Comparison of ENCODE assay signal across 26 mouse cellular contexts in genomic region chr1:133355469-133355868, GRCm38 (mm10). TPM values are rescaled to one million over a fixed set of nuclear protein-coding genes. Genes with fewer than 3 reads are reported as not detected.
A peak's percentile ranks its signal among the peaks of the same experiment; 100 is the strongest.
DNase-seq lines count a peak whose midpoint lies in the region; ATAC-seq and TF ChIP-seq lines count a peak whose summit lies in the region.
"Had no signal": no experiment of that assay in that cellular context is flagged by ENCODE, and none has a peak within 500 bp of the region (broad histone marks: within the 10 kb centered on the region; RNA-seq: fewer than 3 reads in every experiment).

No protein-coding gene starts in this region.

- H3K36me3 ChIP-seq in forebrain, embryonic 11.5 days (ENCODE audit: control insufficient read depth, insufficient read depth, low read length) = no peaks in the 10 kb centered on the region
- H3K36me3 ChIP-seq in forebrain, embryonic 14.5 days (ENCODE audit: control insufficient read depth, insufficient read depth, low read length) = no peaks in the 10 kb centered on the region
- no peaks in the 10 kb centered on the region for H3K36me3 ChIP-seq in hindbrain, embryonic 12.5 days
- no peaks in the 10 kb centered on the region for H3K36me3 ChIP-seq in hindbrain, embryonic 16.5 days (ENCODE audit: control insufficient read depth, insufficient read depth, low read length)
- no peaks in the 10 kb centered on the region for H3K36me3 ChIP-seq in lung, postnatal 0 days (ENCODE audit: insufficient read depth, low read length)
- H3K36me3 ChIP-seq: embryonic facial prominence, embryonic 12.5 days; embryonic facial prominence, embryonic 15.5 days; forebrain, embryonic 12.5 days; G1E; hindbrain, embryonic 13.5 days had no signal

- 56% methylated on average over 5 of the region's 5 CpGs for WGBS in forebrain, embryonic 11.5 days
- 58% methylated on average over 5 of the region's 5 CpGs for WGBS in forebrain, embryonic 14.5 days
- 51% methylated on average over 5 of the region's 5 CpGs for WGBS in hindbrain, embryonic 12.5 days
- 52% methylated on average over 5 of the region's 5 CpGs for WGBS in hindbrain, embryonic 16.5 days
- WGBS in lung, postnatal 0 days = 39% methylated on average over 5 of the region's 5 CpGs

- TF ChIP-seq EP300 in lung, postnatal 0 days (IDR thresholded peaks at IDR 0.05) = no peak

- no peaks in the 10 kb centered on the region for H3K27me3 ChIP-seq in forebrain, embryonic 11.5 days (ENCODE audit: control insufficient read depth, insufficient read depth, low read length)
- H3K27me3 ChIP-seq in forebrain, embryonic 14.5 days (replicated peaks; ENCODE audit: control insufficient read depth, insufficient read depth, low read length) = no peaks in the 10 kb centered on the region
- peaks cover 26% of the 10 kb centered on the region for H3K27me3 ChIP-seq in hindbrain, embryonic 12.5 days
- H3K27me3 ChIP-seq in hindbrain, embryonic 16.5 days (replicated peaks; ENCODE audit: control insufficient read depth, insufficient read depth, low read length) = 0 out of 2 replicates have a peak, but pooled peaks cover 2% of the 10 kb centered on the region
- 0 out of 2 replicates have a peak, but pooled peaks cover 3% of the 10 kb centered on the region for H3K27me3 ChIP-seq in lung, postnatal 0 days (replicated peaks; ENCODE audit: insufficient read depth, low read length)
- H3K27me3 ChIP-seq: embryonic facial prominence, embryonic 12.5 days; embryonic facial prominence, embryonic 15.5 days had no signal

- no peak overlapping the region for H3K27ac ChIP-seq in forebrain, embryonic 11.5 days (ENCODE audit: low read depth, low read length)
- no peak overlapping the region for H3K27ac ChIP-seq in forebrain, embryonic 14.5 days (ENCODE audit: low read depth, low read length)
- H3K27ac ChIP-seq in hindbrain, embryonic 12.5 days = no peak overlapping the region
- no peak overlapping the region for H3K27ac ChIP-seq in hindbrain, embryonic 16.5 days (ENCODE audit: low read depth, low read length)
- no peak overlapping the region for H3K27ac ChIP-seq in lung, postnatal 0 days (ENCODE audit: low read length)
- H3K27ac ChIP-seq: embryonic facial prominence, embryonic 12.5 days; embryonic facial prominence, embryonic 15.5 days; forebrain, embryonic 12.5 days; hindbrain, embryonic 13.5 days; hindbrain, postnatal 0 days had no signal

- TF ChIP-seq CTCF in lung, postnatal 0 days (IDR thresholded peaks at IDR 0.05) = no peak

- H3K4me3 ChIP-seq in forebrain, embryonic 11.5 days (ENCODE audit: low read depth, low read length) = no peak overlapping the region
- H3K4me3 ChIP-seq in forebrain, embryonic 14.5 days (ENCODE audit: low read depth, low read length) = no peak overlapping the region
- no peak overlapping the region for H3K4me3 ChIP-seq in hindbrain, embryonic 12.5 days
- H3K4me3 ChIP-seq in hindbrain, embryonic 16.5 days (ENCODE audit: low read length) = no peak overlapping the region
- no peak overlapping the region for H3K4me3 ChIP-seq in lung, postnatal 0 days (ENCODE audit: low read depth, low read length)
- H3K4me3 ChIP-seq: embryonic facial prominence, embryonic 12.5 days; embryonic facial prominence, embryonic 15.5 days; forebrain, embryonic 12.5 days; hindbrain, embryonic 13.5 days had no signal

- no peak overlapping the region for H3K9ac ChIP-seq in forebrain, embryonic 11.5 days (ENCODE audit: low read length)
- no peak overlapping the region for H3K9ac ChIP-seq in forebrain, embryonic 14.5 days (ENCODE audit: low read length)
- 0 out of 2 replicates have a peak overlapping the region, but pooled peaks have one; percentile 9 for H3K9ac ChIP-seq in hindbrain, embryonic 12.5 days
- no peak overlapping the region for H3K9ac ChIP-seq in hindbrain, embryonic 16.5 days (ENCODE audit: low read depth, low read length)
- H3K9ac ChIP-seq in lung, postnatal 0 days (replicated peaks; ENCODE audit: low read depth) = no peak overlapping the region
- H3K9ac ChIP-seq: embryonic facial prominence, embryonic 12.5 days; embryonic facial prominence, embryonic 15.5 days; forebrain, embryonic 12.5 days; hindbrain, embryonic 13.5 days had no signal

- peak; percentile 33 for DNase-seq in forebrain, embryonic 11.5 days (ENCODE audit: low spot score)
- DNase-seq in forebrain, embryonic 14.5 days (ENCODE audit: low spot score) = no peak
- peak; percentile 77 for DNase-seq in lung, postnatal 0 days (ENCODE audit: low spot score)
- DNase-seq in lung, postnatal 25 days (ENCODE audit: low spot score) = no peak
- DNase-seq in urinary bladder, postnatal 36 days (ENCODE audit: low spot score in 2 of 2) = no peak
- DNase-seq: adrenal gland, postnatal 10 days; adrenal gland, postnatal 36 days; cerebellum, adult 18-20 months; cerebellum, adult 9-10 months; cerebellum, postnatal 25 days; gastrocnemius, postnatal 10 days; gastrocnemius, postnatal 36 days; heart, adult 11 months had no signal

- no peak for ATAC-seq in forebrain, embryonic 11.5 days (replicated peaks; ENCODE audit: low FRiP score)
- ATAC-seq in forebrain, embryonic 14.5 days = no peak
- ATAC-seq in hindbrain, embryonic 12.5 days (ENCODE audit: low FRiP score) = no peak
- ATAC-seq in hindbrain, embryonic 16.5 days = no peak
- ATAC-seq in lung, postnatal 0 days = peak; percentile 85
- ATAC-seq: hindbrain, postnatal 0 days; inflammation-experienced regulatory T-cells, adult 6 months; Patski had no signal

- H3K4me2 ChIP-seq in forebrain, embryonic 11.5 days (ENCODE audit: low read depth, low read length, severe bottlenecking) = no peak overlapping the region
- H3K4me2 ChIP-seq in forebrain, embryonic 14.5 days (ENCODE audit: low read length) = no peak overlapping the region
- H3K4me2 ChIP-seq in hindbrain, embryonic 12.5 days (replicated peaks) = no peak overlapping the region
- H3K4me2 ChIP-seq in hindbrain, embryonic 16.5 days (ENCODE audit: low read length) = no peak overlapping the region
- H3K4me2 ChIP-seq in lung, postnatal 0 days (replicated peaks; ENCODE audit: low read depth, low read length) = no peak overlapping the region
- H3K4me2 ChIP-seq: embryonic facial prominence, embryonic 12.5 days; embryonic facial prominence, embryonic 15.5 days; forebrain, embryonic 12.5 days; heart, embryonic 11.5 days; hindbrain, embryonic 13.5 days had no signal

- no peaks in the 10 kb centered on the region for H3K4me1 ChIP-seq in forebrain, embryonic 11.5 days (replicated peaks; ENCODE audit: control insufficient read depth, insufficient read depth, low read length)
- no peaks in the 10 kb centered on the region for H3K4me1 ChIP-seq in forebrain, embryonic 14.5 days (ENCODE audit: control insufficient read depth, insufficient read depth, low read length)
- peaks cover 12% of the 10 kb centered on the region; the same call in 1 of the 2 replicates for H3K4me1 ChIP-seq in hindbrain, embryonic 12.5 days
- peaks cover 2% of the 10 kb centered on the region for H3K4me1 ChIP-seq in hindbrain, embryonic 16.5 days (ENCODE audit: control insufficient read depth, insufficient read depth, low read depth, low read length)
- no peaks in the 10 kb centered on the region for H3K4me1 ChIP-seq in lung, postnatal 0 days (ENCODE audit: insufficient read depth, low read depth, low read length)

- H3K9me3 ChIP-seq in forebrain, embryonic 11.5 days (ENCODE audit: control insufficient read depth, low read length) = no peaks in the 10 kb centered on the region
- H3K9me3 ChIP-seq in forebrain, embryonic 14.5 days (replicated peaks; ENCODE audit: control insufficient read depth, low read length) = no peaks in the 10 kb centered on the region
- H3K9me3 ChIP-seq in hindbrain, embryonic 12.5 days (replicated peaks) = no peaks in the 10 kb centered on the region
- H3K9me3 ChIP-seq in hindbrain, embryonic 16.5 days (ENCODE audit: control insufficient read depth, low read length) = no peaks in the 10 kb centered on the region
- no peaks in the 10 kb centered on the region for H3K9me3 ChIP-seq in lung, postnatal 0 days (ENCODE audit: low read length)
- H3K9me3 ChIP-seq: embryonic facial prominence, embryonic 12.5 days; embryonic facial prominence, embryonic 15.5 days; forebrain, embryonic 12.5 days; G1E; hindbrain, embryonic 13.5 days had no signal

RNA-seq across cellular contexts. Expression of gene Ren1, which starts 5.2 kb away (rescaled TPM):
- polyA plus RNA-seq in forebrain, embryonic 11.5 days (2014; fragmentation: Nextera tagmentation; extraction: Ambion mirVana) = not detected in 2 replicates
- 0.22 TPM in 1 of 2 replicates, not detected in the other for polyA plus RNA-seq in forebrain, embryonic 14.5 days (2014; fragmentation: Nextera tagmentation; extraction: Ambion mirVana)
- polyA plus RNA-seq in hindbrain, embryonic 12.5 days (2016; fragmentation: Nextera tagmentation; extraction: Ambion mirVana) = 0.99 and 1.9 TPM in 2 replicates
- 6.6 and 7.8 TPM in 2 replicates for polyA plus RNA-seq in hindbrain, embryonic 16.5 days (2015; fragmentation: Nextera tagmentation; extraction: Ambion mirVana)
- polyA plus RNA-seq in lung, postnatal 0 days (2015; fragmentation: Nextera tagmentation; extraction: Ambion mirVana) = 0.61 and 1.3 TPM in 2 replicates
- polyA plus RNA-seq: forebrain, embryonic 12.5 days; G1E; heart, embryonic 11.5 days; heart, embryonic 14.5 days; inflammation-experienced regulatory T-cells, adult 6 months; Patski had no signal

RNA-seq across cellular contexts. Expression of gene Etnk2, which starts 7.9 kb away (rescaled TPM):
- 1.8 and 2.7 TPM in 2 replicates for polyA plus RNA-seq in forebrain, embryonic 11.5 days (2014; fragmentation: Nextera tagmentation; extraction: Ambion mirVana)
- polyA plus RNA-seq in forebrain, embryonic 14.5 days (2014; fragmentation: Nextera tagmentation; extraction: Ambion mirVana) = 4.2 and 5.0 TPM in 2 replicates
- 5.2 and 5.6 TPM in 2 replicates for polyA plus RNA-seq in hindbrain, embryonic 12.5 days (2016; fragmentation: Nextera tagmentation; extraction: Ambion mirVana)
- 25.7 and 29.5 TPM in 2 replicates for polyA plus RNA-seq in hindbrain, embryonic 16.5 days (2015; fragmentation: Nextera tagmentation; extraction: Ambion mirVana)
- polyA plus RNA-seq in lung, postnatal 0 days (2015; fragmentation: Nextera tagmentation; extraction: Ambion mirVana) = 0.77 and 0.81 TPM in 2 replicates
- polyA plus RNA-seq: G1E; inflammation-experienced regulatory T-cells, adult 6 months had no signal

RNA-seq across cellular contexts. Expression of gene Kiss1, which starts 33.8 kb away (rescaled TPM):
- polyA plus RNA-seq in forebrain, embryonic 11.5 days (2014; fragmentation: Nextera tagmentation; extraction: Ambion mirVana) = 0.43 TPM in 1 of 2 replicates, not detected in the other
- polyA plus RNA-seq in forebrain, embryonic 14.5 days (2014; fragmentation: Nextera tagmentation; extraction: Ambion mirVana) = not detected in 2 replicates
- not detected in 2 replicates for polyA plus RNA-seq in hindbrain, embryonic 12.5 days (2016; fragmentation: Nextera tagmentation; extraction: Ambion mirVana)
- polyA plus RNA-seq in hindbrain, embryonic 16.5 days (2015; fragmentation: Nextera tagmentation; extraction: Ambion mirVana) = not detected in 2 replicates
- polyA plus RNA-seq in lung, postnatal 0 days (2015; fragmentation: Nextera tagmentation; extraction: Ambion mirVana) = 15.2 and 19.2 TPM in 2 replicates
- polyA plus RNA-seq: embryonic facial prominence, embryonic 12.5 days; forebrain, embryonic 12.5 days; G1E; heart, embryonic 11.5 days; heart, embryonic 14.5 days; heart, postnatal 0 days; hindbrain, postnatal 0 days; inflammation-experienced regulatory T-cells, adult 6 months; Patski had no signal

RNA-seq across cellular contexts. Expression of gene Golt1a, which starts 45.9 kb away (rescaled TPM):
- not detected in 2 replicates for polyA plus RNA-seq in forebrain, embryonic 11.5 days (2014; fragmentation: Nextera tagmentation; extraction: Ambion mirVana)
- not detected in 2 replicates for polyA plus RNA-seq in forebrain, embryonic 14.5 days (2014; fragmentation: Nextera tagmentation; extraction: Ambion mirVana)
- not detected in 2 replicates for polyA plus RNA-seq in hindbrain, embryonic 12.5 days (2016; fragmentation: Nextera tagmentation; extraction: Ambion mirVana)
- polyA plus RNA-seq in hindbrain, embryonic 16.5 days (2015; fragmentation: Nextera tagmentation; extraction: Ambion mirVana) = not detected in 2 replicates
- polyA plus RNA-seq in lung, postnatal 0 days (2015; fragmentation: Nextera tagmentation; extraction: Ambion mirVana) = 0.26 and 1.2 TPM in 2 replicates
- polyA plus RNA-seq: embryonic facial prominence, embryonic 12.5 days; forebrain, embryonic 12.5 days; G1E; heart, embryonic 11.5 days; heart, embryonic 14.5 days; heart, postnatal 0 days; hindbrain, embryonic 13.5 days; inflammation-experienced regulatory T-cells, adult 6 months had no signal

Comparison
In these comparisons a context has a peak if more than half of its experiments do, and no peak if none do; other contexts are left out.
1. DNase-seq: peak in forebrain, embryonic 11.5 days (single experiment) and lung, postnatal 0 days (single experiment); none in forebrain, embryonic 14.5 days (single experiment), lung, postnatal 25 days (single experiment) and urinary bladder, postnatal 36 days (0 of 2).
2. RNA of gene Kiss1, which starts 33.8 kb away (polyA plus RNA-seq): 15.2 to 19.2 TPM in lung, postnatal 0 days; 0.43 TPM in forebrain, embryonic 11.5 days, not detected in hindbrain, embryonic 12.5 days, not detected in forebrain, embryonic 14.5 days and not detected in hindbrain, embryonic 16.5 days; every median in the first group is over 10 times any median in the second.